Comparison of ENCODE assay signal across 12 mouse cellular contexts in genomic region chr6:101211361-101211841, GRCm38 (mm10).
A peak's percentile ranks its signal among the peaks of the same experiment; 100 is the strongest.
DNase-seq lines count a peak whose midpoint lies in the region; ATAC-seq and TF ChIP-seq lines count a peak whose summit lies in the region.
"Had no signal": no experiment of that assay in that cellular context is flagged by ENCODE, and none has a peak within 500 bp of the region (broad histone marks: within the 10 kb centered on the region; RNA-seq: fewer than 3 reads in every experiment).

No protein-coding gene starts in this region.

- peaks cover 4% of the 10 kb centered on the region; the same call in 1 of the 2 replicates for H3K27me3 ChIP-seq in hindbrain, embryonic 13.5 days
- H3K27me3 ChIP-seq in hindbrain, embryonic 11.5 days (ENCODE audit: control insufficient read depth, insufficient read depth, low read length) = no peaks in the 10 kb centered on the region
- no peaks in the 10 kb centered on the region for H3K27me3 ChIP-seq in midbrain, embryonic 14.5 days (ENCODE audit: control insufficient read depth, insufficient read depth, low read length)
- H3K27me3 ChIP-seq in midbrain, embryonic 11.5 days (ENCODE audit: control insufficient read depth, insufficient read depth, low read length) = no peaks in the 10 kb centered on the region
- H3K27me3 ChIP-seq in midbrain, postnatal 0 days (ENCODE audit: insufficient read depth, low read length) = no peaks in the 10 kb centered on the region

- no peaks in the 10 kb centered on the region for H3K36me3 ChIP-seq in hindbrain, embryonic 13.5 days
- H3K36me3 ChIP-seq in hindbrain, embryonic 11.5 days (ENCODE audit: control insufficient read depth, insufficient read depth, low read length) = no peaks in the 10 kb centered on the region
- no peaks in the 10 kb centered on the region for H3K36me3 ChIP-seq in midbrain, embryonic 14.5 days (ENCODE audit: control insufficient read depth, insufficient read depth, low read length)
- H3K36me3 ChIP-seq in midbrain, embryonic 11.5 days (ENCODE audit: control insufficient read depth, insufficient read depth, low read length) = no peaks in the 10 kb centered on the region
- no peaks in the 10 kb centered on the region for H3K36me3 ChIP-seq in midbrain, postnatal 0 days (ENCODE audit: insufficient read depth, low read length)

- H3K27ac ChIP-seq in hindbrain, embryonic 13.5 days = peak overlapping the region; percentile 44
- no peak overlapping the region for H3K27ac ChIP-seq in hindbrain, embryonic 11.5 days (ENCODE audit: low read depth, low read length)
- H3K27ac ChIP-seq in midbrain, embryonic 14.5 days (replicated peaks; ENCODE audit: low read depth, low read length) = 0 out of 2 replicates have a peak overlapping the region, but pooled peaks have one; percentile 13
- no peak overlapping the region for H3K27ac ChIP-seq in midbrain, embryonic 11.5 days (ENCODE audit: low read depth, low read length)
- H3K27ac ChIP-seq in midbrain, postnatal 0 days (ENCODE audit: low read depth, low read length) = no peak overlapping the region; the same call in 1 of the 2 replicates

- H3K4me2 ChIP-seq in hindbrain, embryonic 13.5 days = no peak overlapping the region
- no peak overlapping the region for H3K4me2 ChIP-seq in hindbrain, embryonic 11.5 days (replicated peaks; ENCODE audit: low read depth, low read length)
- no peak overlapping the region for H3K4me2 ChIP-seq in midbrain, embryonic 14.5 days (ENCODE audit: low read length)
- no peak overlapping the region for H3K4me2 ChIP-seq in midbrain, embryonic 11.5 days
- H3K4me2 ChIP-seq in midbrain, postnatal 0 days (ENCODE audit: low read depth, low read length, poor library complexity, severe bottlenecking) = no peak overlapping the region
- H3K4me2 ChIP-seq: liver, embryonic 11.5 days had no signal

- peak; percentile 87 for ATAC-seq in hindbrain, embryonic 13.5 days (ENCODE audit: low FRiP score)
- ATAC-seq in hindbrain, embryonic 11.5 days (ENCODE audit: low FRiP score) = no peak
- peak; percentile 72 for ATAC-seq in midbrain, embryonic 14.5 days (ENCODE audit: low FRiP score, low TSS enrichment)
- ATAC-seq in midbrain, embryonic 11.5 days (ENCODE audit: low FRiP score) = no peak
- peak; percentile 69 for ATAC-seq in midbrain, postnatal 0 days (ENCODE audit: low FRiP score)
- ATAC-seq: CD4-positive, CD25-positive, alpha-beta regulatory T cell, adult 4 months had no signal

- WGBS in hindbrain, embryonic 13.5 days = 66% methylated on average over 8 of the region's 8 CpGs
- 82% methylated on average over 8 of the region's 8 CpGs for WGBS in hindbrain, embryonic 11.5 days
- WGBS in midbrain, embryonic 14.5 days = 69% methylated on average over 8 of the region's 8 CpGs
- WGBS in midbrain, embryonic 11.5 days = 86% methylated on average over 8 of the region's 8 CpGs
- WGBS in midbrain, postnatal 0 days = 55% methylated on average over 8 of the region's 8 CpGs

- no peaks in the 10 kb centered on the region for H3K9me3 ChIP-seq in hindbrain, embryonic 13.5 days
- H3K9me3 ChIP-seq in hindbrain, embryonic 11.5 days (ENCODE audit: control insufficient read depth, low read length) = no peaks in the 10 kb centered on the region
- H3K9me3 ChIP-seq in midbrain, embryonic 14.5 days (ENCODE audit: control insufficient read depth, low read length) = no peaks in the 10 kb centered on the region
- no peaks in the 10 kb centered on the region for H3K9me3 ChIP-seq in midbrain, embryonic 11.5 days (ENCODE audit: control insufficient read depth, low read length)
- no peaks in the 10 kb centered on the region for H3K9me3 ChIP-seq in midbrain, postnatal 0 days (ENCODE audit: low read length)

- no peak overlapping the region for H3K4me3 ChIP-seq in hindbrain, embryonic 13.5 days
- H3K4me3 ChIP-seq in hindbrain, embryonic 11.5 days (ENCODE audit: low read depth, low read length) = no peak overlapping the region
- H3K4me3 ChIP-seq in midbrain, embryonic 14.5 days (replicated peaks; ENCODE audit: low read depth, low read length) = no peak overlapping the region
- H3K4me3 ChIP-seq in midbrain, embryonic 11.5 days (ENCODE audit: low read depth, low read length) = no peak overlapping the region
- H3K4me3 ChIP-seq in midbrain, postnatal 0 days (ENCODE audit: low read depth, low read length) = no peak overlapping the region

- H3K4me1 ChIP-seq in hindbrain, embryonic 13.5 days (replicated peaks) = peaks cover 21% of the 10 kb centered on the region
- H3K4me1 ChIP-seq in hindbrain, embryonic 11.5 days (replicated peaks; ENCODE audit: control insufficient read depth, insufficient read depth, low read length) = no peaks in the 10 kb centered on the region
- H3K4me1 ChIP-seq in midbrain, embryonic 14.5 days (ENCODE audit: control insufficient read depth, insufficient read depth, low read length) = no peaks in the 10 kb centered on the region
- H3K4me1 ChIP-seq in midbrain, embryonic 11.5 days (ENCODE audit: control insufficient read depth, insufficient read depth, low read length) = no peaks in the 10 kb centered on the region
- peaks cover 3% of the 10 kb centered on the region; the same call in 1 of the 2 replicates for H3K4me1 ChIP-seq in midbrain, postnatal 0 days (ENCODE audit: insufficient read depth, low read length)

- no peak for DNase-seq in hindbrain, embryonic 11.5 days (ENCODE audit: low spot score)
- DNase-seq in midbrain, embryonic 14.5 days = peak; percentile 56
- DNase-seq in midbrain, embryonic 11.5 days (ENCODE audit: low spot score, missing footprints) = no peak
- DNase-seq in cerebellum, postnatal 14 days = peak; percentile 76 to 85
- DNase-seq in midbrain, postnatal 0 days (ENCODE audit: low spot score) = peak; percentile 84
- DNase-seq in kidney, adult 9 months = no peak
- DNase-seq: heart, adult 11 months; kidney, postnatal 14 days; thymus, postnatal 14 days had no signal

- no peak overlapping the region for H3K9ac ChIP-seq in hindbrain, embryonic 13.5 days
- no peak overlapping the region for H3K9ac ChIP-seq in hindbrain, embryonic 11.5 days (ENCODE audit: low read depth, low read length)
- H3K9ac ChIP-seq in midbrain, embryonic 14.5 days (replicated peaks; ENCODE audit: low read length) = no peak overlapping the region
- H3K9ac ChIP-seq in midbrain, embryonic 11.5 days (ENCODE audit: low read length) = no peak overlapping the region
- H3K9ac ChIP-seq in midbrain, postnatal 0 days (replicated peaks; ENCODE audit: low read length, poor library complexity, severe bottlenecking) = no peak overlapping the region

- TF ChIP-seq CTCF in midbrain, postnatal 0 days (IDR thresholded peaks at IDR 0.05) = no peak

Comparison
In these comparisons a context has a peak if more than half of its experiments do, and no peak if none do; other contexts are left out.
1. ATAC-seq: peak in hindbrain, embryonic 13.5 days (single experiment), midbrain, embryonic 14.5 days (single experiment) and midbrain, postnatal 0 days (single experiment); none in hindbrain, embryonic 11.5 days (single experiment) and midbrain, embryonic 11.5 days (single experiment).
2. H3K27ac ChIP-seq: peak in hindbrain, embryonic 13.5 days (single experiment) and midbrain, embryonic 14.5 days (single experiment); none in hindbrain, embryonic 11.5 days (single experiment), midbrain, embryonic 11.5 days (single experiment) and midbrain, postnatal 0 days (single experiment).
3. DNase-seq: peak in midbrain, embryonic 14.5 days (single experiment), cerebellum, postnatal 14 days (2 of 2) and midbrain, postnatal 0 days (single experiment); none in hindbrain, embryonic 11.5 days (single experiment), midbrain, embryonic 11.5 days (single experiment) and kidney, adult 9 months (single experiment).